Mouse (Mus musculus): ENCODE measurements at regions not wholly inside any gene's neighbourhood (a gene's known extent, or its start where the extent isn't known, plus 50 kb on each side); places are given as distances from the start of the nearest gene placed in this dataset.

DNA sequence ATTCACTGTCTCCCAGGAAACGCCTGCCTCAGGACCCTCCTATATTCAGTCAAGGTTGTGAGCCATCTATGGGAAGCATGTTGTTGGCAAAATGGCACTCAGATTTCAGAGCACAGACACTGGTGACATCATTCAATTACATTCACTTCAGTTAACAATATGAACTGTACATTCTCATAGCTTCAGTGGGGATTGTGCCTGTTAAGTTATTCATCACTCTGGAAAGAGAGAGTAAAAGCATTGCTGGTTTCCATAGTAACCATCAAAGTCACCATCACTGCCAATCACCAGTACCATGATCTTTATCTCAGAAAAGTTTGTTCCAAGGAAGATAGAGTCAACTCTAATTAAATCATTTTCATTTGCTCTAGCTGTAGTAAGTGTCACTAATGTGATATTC lies 350.2 kb upstream of the Rack1 start:
- no peak for DNase-seq (ENCODE audit: low read depth, low spot score)
- H3K36me3 ChIP-seq (ENCODE audit: control insufficient read depth in 1 of 2, insufficient read depth in 2 of 2, low read length in 2 of 2) = no peaks in the 10 kb centered on the region
- H3K4me3 ChIP-seq (ENCODE audit: control insufficient read depth in 1 of 2, insufficient read depth in 1 of 2, low read depth in 2 of 2, low read length in 2 of 2) = no peak overlapping the region
- no peaks in the 10 kb centered on the region for H3K9me3 ChIP-seq (replicated peaks; ENCODE audit: insufficient read depth, low read length)
- H3K4me1 ChIP-seq (ENCODE audit: control insufficient read depth in 1 of 2, insufficient read depth in 2 of 2, low read length in 2 of 2) = no peaks in the 10 kb centered on the region
- H3K27me3 ChIP-seq (ENCODE audit: control insufficient read depth in 1 of 2, insufficient read depth in 2 of 2, low read length in 2 of 2) = no peaks in the 10 kb centered on the region
- no peaks in the 10 kb centered on the region for H3K79me2 ChIP-seq (ENCODE audit: control insufficient read depth, insufficient read depth, low read length, poor library complexity)
- H3K9ac ChIP-seq (ENCODE audit: control insufficient read depth, low read depth, low read length, poor library complexity, severe bottlenecking) = no peak overlapping the region
- H3K27ac ChIP-seq (ENCODE audit: control insufficient read depth, low read depth, low read length) = no peak overlapping the region
- TF ChIP-seq BHLHE40 (IDR thresholded peaks at IDR 0.05; ENCODE audit: borderline replicate concordance, low read depth, low read length) (no peak), ZKSCAN1 (IDR thresholded peaks at IDR 0.05; ENCODE audit: low read depth, low read length) (no peak), UBTF (IDR thresholded peaks at IDR 0.05; ENCODE audit: borderline replicate concordance, insufficient read depth, low read depth, low read length) (no peak), TAL1 (IDR thresholded peaks at IDR 0.05; ENCODE audit: low read length) (no peak), USF1 (IDR thresholded peaks at IDR 0.05; ENCODE audit: low read depth, low read length) (no peak), SMC3 (IDR thresholded peaks at IDR 0.05; ENCODE audit: low read depth, low read length) (no peak), NELFE (IDR thresholded peaks at IDR 0.05; ENCODE audit: low read depth, low read length) (no peak), CHD2 (IDR thresholded peaks at IDR 0.05; ENCODE audit: low read length) (no peak)

DNA sequence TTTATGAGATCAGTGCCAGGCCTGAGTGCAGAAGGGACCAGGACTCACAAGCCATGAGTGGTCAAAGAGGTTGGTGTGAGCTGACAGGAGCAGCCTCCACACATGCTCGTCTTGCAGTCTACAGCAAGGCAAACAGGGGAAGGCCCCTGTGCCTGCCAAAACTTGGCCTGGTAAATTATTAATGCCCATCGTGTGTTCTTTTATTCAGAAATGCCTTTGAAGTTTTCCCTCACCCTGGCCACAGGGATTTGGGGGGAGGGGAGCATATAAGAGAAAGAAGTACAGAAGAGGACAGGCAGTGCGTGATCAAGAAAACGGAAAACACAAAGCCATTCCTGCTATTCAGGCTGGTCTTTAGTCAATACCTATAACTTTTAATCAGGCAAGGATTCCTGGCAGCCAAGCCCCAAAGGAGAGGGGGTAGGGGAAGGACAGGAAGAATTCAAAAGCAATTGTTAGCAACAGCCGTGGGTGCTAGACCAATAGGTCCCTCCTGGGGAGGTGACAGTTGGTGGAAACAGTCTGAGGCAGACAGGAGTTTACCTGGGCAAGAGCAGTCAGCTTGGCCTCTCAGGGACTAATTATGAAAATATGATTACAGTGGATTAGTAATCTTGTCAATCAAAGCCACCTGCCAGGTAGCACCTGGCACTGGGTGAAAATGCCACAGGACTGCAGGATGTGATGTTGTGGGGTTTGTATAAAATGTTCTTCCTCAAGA lies 357.4 kb upstream of the Rack1 start:
- H3K9me3 ChIP-seq (replicated peaks; ENCODE audit: insufficient read depth, low read length) = no peaks in the 10 kb centered on the region
- no peak overlapping the region for H3K27ac ChIP-seq (ENCODE audit: control insufficient read depth, low read depth, low read length)
- no peak overlapping the region for H3K4me3 ChIP-seq (ENCODE audit: control insufficient read depth in 1 of 2, insufficient read depth in 1 of 2, low read depth in 2 of 2, low read length in 2 of 2)
- H3K79me2 ChIP-seq (ENCODE audit: control insufficient read depth, insufficient read depth, low read length, poor library complexity) = no peaks in the 10 kb centered on the region
- no peak for TF ChIP-seq ETS1 (IDR thresholded peaks at IDR 0.05; ENCODE audit: low read depth, low read length)
- no peak for TF ChIP-seq POLR2AphosphoS5 (IDR thresholded peaks at IDR 0.05; ENCODE audit: borderline replicate concordance, low read depth, low read length)
- no peak for TF ChIP-seq ZNF384 (IDR thresholded peaks at IDR 0.05; ENCODE audit: low read depth, low read length)
- TF ChIP-seq HCFC1 (IDR thresholded peaks at IDR 0.05; ENCODE audit: low read depth, low read length) = no peak
- TF ChIP-seq ZC3H11A (IDR thresholded peaks at IDR 0.05; ENCODE audit: low read depth, low read length) = no peak
- TF ChIP-seq MAZ (IDR thresholded peaks at IDR 0.05; ENCODE audit: low read depth, low read length) = no peak
- no peak for TF ChIP-seq GABPA (IDR thresholded peaks at IDR 0.05; ENCODE audit: low read depth, low read length)
- no peak for TF ChIP-seq SIN3A (IDR thresholded peaks at IDR 0.05; ENCODE audit: low read length)
- no peaks in the 10 kb centered on the region for H3K36me3 ChIP-seq (ENCODE audit: control insufficient read depth in 1 of 2, insufficient read depth in 2 of 2, low read length in 2 of 2)
- H3K4me1 ChIP-seq (ENCODE audit: control insufficient read depth in 1 of 2, insufficient read depth in 2 of 2, low read length in 2 of 2) = no peaks in the 10 kb centered on the region
- no peak for DNase-seq (ENCODE audit: low read depth, low spot score)
- H3K27me3 ChIP-seq (ENCODE audit: control insufficient read depth in 1 of 2, insufficient read depth in 2 of 2, low read length in 2 of 2) = no peaks in the 10 kb centered on the region
- H3K9ac ChIP-seq (ENCODE audit: control insufficient read depth, low read depth, low read length, poor library complexity, severe bottlenecking) = no peak overlapping the region
